Mouse (Mus musculus) kidney, embryonic 16.5 days (tissue): Measurements from ENCODE around the gene Nrip1. TPM values are rescaled to one million over a fixed set of nuclear protein-coding genes. Genes with fewer than 3 reads are reported as not detected.

ENCODE experiments used
- ATAC-seq: fragments of 200-750 bp; cut with Nextera tagmentation; 2 replicates; pipeline ENCODE4 v1.8.0; 2017; ENCODE audit warnings: moderate TSS enrichment; ENCODE audit not compliant: low FRiP score, low TSS enrichment
- H3K27ac ChIP-seq: fragments of 300-500 bp; sonication (generic); 2 replicates; pipeline ENCODE4 v1.5.1; 2014; ENCODE audit warnings: low read length
- H3K27me3 ChIP-seq: fragments of 300-500 bp; sonication (generic); 2 replicates; pipeline ENCODE4 v1.6.1; 2014; ENCODE audit warnings: low read length, control low read depth, mixed read lengths; ENCODE audit not compliant: insufficient read depth
- H3K36me3 ChIP-seq: fragments of 300-500 bp; sonication (generic); 2 replicates; pipeline ENCODE4 v1.6.1; 2014; ENCODE audit warnings: low read length, control low read depth, mixed read lengths; ENCODE audit not compliant: insufficient read depth
- H3K4me1 ChIP-seq: fragments of 300-500 bp; sonication (generic); 2 replicates; pipeline ENCODE4 v1.6.1; 2014; ENCODE audit warnings: low read length, control low read depth, mixed read lengths; ENCODE audit not compliant: insufficient read depth
- H3K4me2 ChIP-seq: fragments of 300-500 bp; sonication (generic); replicated peaks from 2 replicates; pipeline ENCODE4 v1.6.1; 2014; ENCODE audit warnings: low read depth, low read length
- H3K4me3 ChIP-seq: fragments of 300-500 bp; sonication (generic); 2 replicates; pipeline ENCODE4 v1.5.1; 2014; ENCODE audit warnings: mild to moderate bottlenecking, low read length
- H3K9ac ChIP-seq: fragments of 300-500 bp; sonication (generic); replicated peaks from 2 replicates; pipeline ENCODE4 v1.6.1; 2014; ENCODE audit warnings: low read length
- H3K9me3 ChIP-seq: fragments of 300-500 bp; sonication (generic); 2 replicates; pipeline ENCODE4 v1.6.1; 2016; ENCODE audit warnings: low read length, control low read depth
- WGBS: fragments of 180-500 bp; shearing (Covaris S2); extraction: QIAGEN DNeasy Blood & Tissue Kit; methylation state at CpG from one replicate; pipeline ENCODE4 v1.1.7; 2014; 5-methylcytosine and 5-hydroxymethylcytosine counted together
- polyA plus RNA-seq: library from polyadenylated mRNA; unstranded; fragments of >200 nt; fragmentation: Nextera tagmentation; extraction: Ambion mirVana; gene quantifications from 2 replicates; pipeline ENCODE4 v1.2.1, GENCODE M21; 2015

Nrip1 gene
- polyA plus RNA-seq, 1 experiment from 2014 or later = 49.3 TPM

- H3K4me1 ChIP-seq = peaks cover 60% of the 10 kb centered on the region
- ATAC-seq = no peak
These were observed 7.7 kb downstream of the Nrip1 start for GRCm38 (mm10) chr16:76365790-76366406.

GRCm38 (mm10) chr16:76365237-76365636, 8.4 kb downstream of the Nrip1 start:
- Histone ChIP-seq H3K4me2 (no peak overlapping the region), H3K27me3 (no peaks in the 10 kb centered on the region), H3K9ac (no peak overlapping the region), H3K36me3 (no peaks in the 10 kb centered on the region), H3K27ac (no peak overlapping the region), H3K4me3 (no peak overlapping the region), H3K4me1 (peaks cover 54% of the 10 kb centered on the region), H3K9me3 (no peaks in the 10 kb centered on the region)
- 36% methylated on average over 10 of the region's 10 CpGs for WGBS
- no peak for ATAC-seq

More at GRCm38 (mm10) chr16:76365790-76366406, 7.7 kb downstream of the Nrip1 start:
- Histone ChIP-seq H3K9me3 (no peaks in the 10 kb centered on the region), H3K4me2 (no peak overlapping the region), H3K27me3 (no peaks in the 10 kb centered on the region), H3K36me3 (no peaks in the 10 kb centered on the region), H3K4me3 (no peak overlapping the region), H3K27ac (no peak overlapping the region), H3K9ac (no peak overlapping the region)
- WGBS = 66% methylated on average over 17 of the region's 17 CpGs

DNA sequence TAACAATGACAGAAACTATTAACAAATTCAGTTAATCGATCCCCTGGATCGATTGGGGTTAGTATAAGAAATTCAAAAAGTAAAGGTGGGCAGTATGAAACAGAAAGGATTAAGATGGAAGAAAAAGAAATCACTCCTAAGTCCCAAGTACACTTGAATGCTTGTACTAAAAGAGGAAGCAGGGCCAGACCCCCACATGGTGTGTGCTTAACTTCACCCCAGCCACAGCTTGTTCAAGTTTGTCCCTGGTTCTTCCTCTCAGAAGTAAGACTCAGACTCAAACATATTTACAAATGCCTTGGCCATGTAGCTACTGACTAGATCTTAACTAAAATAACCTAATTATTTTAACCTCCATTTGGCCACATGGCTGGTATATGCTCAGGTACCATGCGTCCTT, 10.0 kb downstream of the Nrip1 start:
- no peaks in the 10 kb centered on the region for H3K9me3 ChIP-seq
- H3K27me3 ChIP-seq = no peaks in the 10 kb centered on the region
- H3K27ac ChIP-seq = no peak overlapping the region
- H3K36me3 ChIP-seq = no peaks in the 10 kb centered on the region
- ATAC-seq = no peak
- peaks cover 43% of the 10 kb centered on the region for H3K4me1 ChIP-seq
- H3K4me2 ChIP-seq = no peak overlapping the region
- no peak overlapping the region for H3K4me3 ChIP-seq
- 90% methylated on average over 3 of the region's 3 CpGs for WGBS
- H3K9ac ChIP-seq = no peak overlapping the region

DNA sequence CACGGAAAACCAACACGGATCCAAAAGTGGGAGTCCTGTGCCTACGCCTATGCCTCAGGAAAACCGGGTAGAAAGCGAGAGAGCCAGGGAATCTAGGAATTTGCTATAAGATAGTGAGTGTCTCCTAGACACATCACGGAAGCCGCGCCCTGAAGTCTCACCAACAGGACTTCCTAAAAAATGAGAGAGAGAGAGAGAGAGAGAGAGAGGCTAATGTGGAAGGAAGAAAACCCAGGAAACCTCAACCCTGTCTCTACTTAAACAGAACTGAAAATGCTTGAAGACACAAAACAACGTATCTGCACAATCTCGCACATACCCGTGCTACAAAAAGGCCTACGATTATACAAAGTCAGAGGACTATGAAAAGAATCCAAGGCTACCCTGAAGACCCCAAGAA, 10.6 kb downstream of the Nrip1 start:
- Histone ChIP-seq H3K27me3 (no peaks in the 10 kb centered on the region), H3K36me3 (no peaks in the 10 kb centered on the region), H3K27ac (no peak overlapping the region), H3K4me2 (no peak overlapping the region), H3K4me3 (no peak overlapping the region), H3K9ac (no peak overlapping the region), H3K4me1 (peaks cover 44% of the 10 kb centered on the region), H3K9me3 (no peaks in the 10 kb centered on the region)
- no peak for ATAC-seq
- 96% methylated on average over 12 of the region's 12 CpGs for WGBS

DNA sequence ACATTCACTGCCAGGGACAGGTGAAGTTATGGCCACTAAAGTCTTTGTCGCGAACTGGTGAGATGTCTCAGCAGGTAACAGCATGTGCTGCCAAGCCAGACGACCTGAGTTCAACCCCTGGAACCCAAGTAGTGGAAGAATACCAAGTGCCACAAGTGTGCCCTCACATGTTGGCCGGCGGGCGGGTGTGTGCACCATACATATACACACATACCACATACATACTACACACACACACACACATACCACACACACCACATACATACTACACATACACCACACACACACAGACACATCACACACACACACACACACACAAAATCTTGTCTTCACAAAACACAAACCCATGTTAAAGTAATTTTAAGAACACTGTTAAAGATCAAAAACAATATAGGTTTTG, 13.2 kb downstream of the Nrip1 start:
- Histone ChIP-seq H3K9me3 (no peaks in the 10 kb centered on the region), H3K27me3 (no peaks in the 10 kb centered on the region), H3K4me2 (no peak overlapping the region), H3K27ac (no peak overlapping the region), H3K9ac (no peak overlapping the region), H3K36me3 (no peaks in the 10 kb centered on the region), H3K4me3 (no peak overlapping the region), H3K4me1 (peaks cover 43% of the 10 kb centered on the region)
- 92% methylated on average over 6 of the region's 6 CpGs for WGBS
- no peak for ATAC-seq

DNA sequence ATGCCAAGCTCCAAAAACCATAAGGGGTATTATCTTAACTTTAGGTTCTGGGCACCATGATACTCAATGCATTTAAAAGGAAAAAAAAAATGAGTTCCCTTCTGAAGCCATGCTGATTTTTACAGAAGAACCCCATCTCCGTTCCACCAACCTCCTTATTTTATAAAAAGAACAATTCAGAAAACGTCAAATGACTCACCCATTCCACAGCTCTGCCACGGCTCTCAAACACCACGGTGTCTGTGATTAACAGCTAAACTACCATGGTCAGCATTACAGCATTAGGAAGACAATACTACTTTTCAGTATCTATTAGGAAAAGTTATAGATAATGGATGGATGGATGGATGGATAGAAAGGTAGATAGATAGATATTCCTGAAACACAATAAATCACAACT, 14.9 kb downstream of the Nrip1 start:
- Histone ChIP-seq H3K9me3 (no peaks in the 10 kb centered on the region), H3K4me2 (no peak overlapping the region; the same call in 1 of the 2 replicates), H3K36me3 (no peaks in the 10 kb centered on the region), H3K9ac (no peak overlapping the region), H3K4me3 (no peak overlapping the region), H3K4me1 (peaks cover 41% of the 10 kb centered on the region), H3K27ac (no peak overlapping the region), H3K27me3 (no peaks in the 10 kb centered on the region)
- no peak for ATAC-seq
- 11% methylated on average over 4 of the region's 4 CpGs for WGBS

- Histone ChIP-seq H3K27ac (no peak overlapping the region; the same call in 1 of the 2 replicates), H3K4me3 (no peak overlapping the region), H3K4me1 (peaks cover 40% of the 10 kb centered on the region), H3K9me3 (no peaks in the 10 kb centered on the region), H3K36me3 (no peaks in the 10 kb centered on the region), H3K27me3 (no peaks in the 10 kb centered on the region), H3K9ac (no peak overlapping the region), H3K4me2 (peak overlapping the region; percentile 44)
- ATAC-seq = peak; percentile 88
- WGBS = 26% methylated on average over 18 of the region's 18 CpGs
These were observed 15.4 kb downstream of the Nrip1 start for GRCm38 (mm10) chr16:76358128-76358748.

- 91% methylated on average over 12 of the region's 12 CpGs for WGBS
- peaks cover 40% of the 10 kb centered on the region for H3K4me1 ChIP-seq
- no peak overlapping the region for H3K4me3 ChIP-seq
- no peak overlapping the region for H3K27ac ChIP-seq
- no peaks in the 10 kb centered on the region for H3K27me3 ChIP-seq
- no peak for ATAC-seq
- no peak overlapping the region for H3K4me2 ChIP-seq
- H3K9ac ChIP-seq = no peak overlapping the region
- no peaks in the 10 kb centered on the region for H3K9me3 ChIP-seq
- H3K36me3 ChIP-seq = 0 out of 2 replicates have a peak, but pooled peaks cover 9% of the 10 kb centered on the region
These were observed 16.5 kb downstream of the Nrip1 start for GRCm38 (mm10) chr16:76357155-76357554.

GRCm38 (mm10) chr16:76355947-76356550, 17.6 kb downstream of the Nrip1 start:
- H3K27me3 ChIP-seq = no peaks in the 10 kb centered on the region
- H3K36me3 ChIP-seq = peaks cover 11% of the 10 kb centered on the region; the same call in 1 of the 2 replicates
- H3K9me3 ChIP-seq = no peaks in the 10 kb centered on the region
- H3K27ac ChIP-seq = no peak overlapping the region
- ATAC-seq = no peak
- peaks cover 40% of the 10 kb centered on the region for H3K4me1 ChIP-seq
- WGBS = 86% methylated on average over 14 of the region's 14 CpGs
- no peak overlapping the region for H3K9ac ChIP-seq
- H3K4me3 ChIP-seq = no peak overlapping the region
- no peak overlapping the region for H3K4me2 ChIP-seq

DNA sequence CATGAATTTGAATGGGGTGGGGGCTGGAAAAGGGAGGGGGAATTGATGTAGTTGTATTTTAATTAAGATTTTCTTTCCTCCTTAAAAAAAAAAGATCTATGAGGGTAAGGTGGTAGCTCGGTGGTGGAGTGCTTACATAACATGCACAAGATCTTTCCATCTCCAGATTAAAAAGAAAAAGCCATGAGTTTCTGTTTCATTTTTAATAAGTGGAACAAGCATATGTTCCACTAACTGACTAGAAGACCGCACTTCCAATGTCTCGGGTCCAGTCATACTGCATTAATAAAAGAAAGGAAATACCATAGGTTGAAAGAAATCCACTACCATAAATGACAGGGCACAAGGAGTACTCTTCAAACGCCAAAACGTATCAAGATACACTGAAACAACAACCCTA, 18.4 kb downstream of the Nrip1 start:
- Histone ChIP-seq H3K9ac (no peak overlapping the region), H3K36me3 (peaks cover 16% of the 10 kb centered on the region; the same call in 1 of the 2 replicates), H3K27me3 (no peaks in the 10 kb centered on the region), H3K4me1 (peaks cover 40% of the 10 kb centered on the region), H3K27ac (no peak overlapping the region), H3K9me3 (no peaks in the 10 kb centered on the region), H3K4me2 (no peak overlapping the region), H3K4me3 (no peak overlapping the region)
- WGBS = 59% methylated on average over 5 of the region's 5 CpGs
- no peak for ATAC-seq
